Mouse (Mus musculus): Measurements from ENCODE around the gene Adamts2. TPM values are rescaled to one million over a fixed set of nuclear protein-coding genes. Genes with fewer than 3 reads are reported as not detected.

Gene Adamts2
- total RNA-seq (2017), result not detected in 2 replicates

DNA sequence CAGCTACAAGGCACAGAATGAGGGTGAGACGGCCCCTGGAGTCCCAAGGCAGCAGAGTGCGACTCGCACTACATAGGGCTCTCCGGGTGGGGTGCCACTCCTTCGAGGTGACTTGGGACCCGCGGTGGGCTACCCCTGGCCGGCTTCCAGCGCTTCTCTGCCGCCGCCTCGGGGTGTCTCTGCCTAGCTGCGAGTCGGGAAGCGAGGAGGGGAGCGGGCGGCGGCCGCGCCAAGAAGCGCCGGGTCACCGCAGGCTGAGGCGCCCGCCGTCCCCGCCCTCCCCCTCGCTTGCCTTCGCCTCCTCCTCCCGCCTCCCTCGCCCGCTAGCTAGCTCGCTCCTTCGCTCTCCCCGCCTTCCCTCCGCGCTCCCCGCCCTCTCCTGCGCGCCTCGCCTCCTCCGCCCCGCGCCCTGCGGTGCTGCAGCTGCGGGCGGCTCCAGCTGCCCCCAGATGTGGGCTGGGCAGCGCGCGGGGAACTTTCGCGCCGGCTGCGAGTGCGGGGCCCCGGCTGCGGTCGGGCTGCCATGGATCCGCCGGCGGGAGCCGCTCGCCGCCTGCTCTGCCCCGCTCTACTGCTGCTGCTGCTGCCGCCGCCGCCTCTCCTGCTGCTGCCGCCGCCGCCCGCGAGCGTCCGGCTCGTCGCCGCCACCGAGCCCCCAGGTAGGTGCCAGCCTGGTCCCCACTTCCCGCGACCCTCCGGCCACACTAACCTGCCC, at the start of gene Adamts2:
Gene Adamts2, plus strand, starts transcription at position 444 of the 715 bp plus-strand sequence.
- peak; percentile 78 for ATAC-seq (replicated peaks; ENCODE audit: low read depth, poor library complexity, severe bottlenecking)

- no peak for ATAC-seq (replicated peaks; ENCODE audit: low read depth, poor library complexity, severe bottlenecking)
Observed at GRCm38 (mm10) chr11:50557064-50557463, 44.8 kb upstream of the Adamts2 start.

DNA sequence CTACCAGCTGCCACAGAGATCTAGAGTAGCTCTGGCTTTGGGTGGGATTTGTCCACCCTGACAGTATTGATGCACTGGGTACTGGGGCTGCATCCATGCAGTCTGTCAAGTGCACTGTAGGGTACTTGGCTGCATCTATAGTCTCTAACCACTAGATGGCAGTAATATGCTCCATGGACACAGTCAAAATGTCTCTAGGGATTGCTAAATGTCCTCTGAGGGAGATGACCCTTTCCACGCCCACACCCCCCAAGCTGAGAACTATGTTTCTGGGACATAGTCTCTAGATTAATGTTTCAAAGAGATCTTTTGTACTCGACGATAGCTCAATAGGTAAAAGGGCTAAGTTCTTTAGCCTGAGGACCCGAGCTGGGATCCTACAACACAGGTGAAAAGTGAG, 42.8 kb upstream of the Adamts2 start:
- ATAC-seq (replicated peaks; ENCODE audit: low read depth, poor library complexity, severe bottlenecking), result peak; percentile 97

DNA sequence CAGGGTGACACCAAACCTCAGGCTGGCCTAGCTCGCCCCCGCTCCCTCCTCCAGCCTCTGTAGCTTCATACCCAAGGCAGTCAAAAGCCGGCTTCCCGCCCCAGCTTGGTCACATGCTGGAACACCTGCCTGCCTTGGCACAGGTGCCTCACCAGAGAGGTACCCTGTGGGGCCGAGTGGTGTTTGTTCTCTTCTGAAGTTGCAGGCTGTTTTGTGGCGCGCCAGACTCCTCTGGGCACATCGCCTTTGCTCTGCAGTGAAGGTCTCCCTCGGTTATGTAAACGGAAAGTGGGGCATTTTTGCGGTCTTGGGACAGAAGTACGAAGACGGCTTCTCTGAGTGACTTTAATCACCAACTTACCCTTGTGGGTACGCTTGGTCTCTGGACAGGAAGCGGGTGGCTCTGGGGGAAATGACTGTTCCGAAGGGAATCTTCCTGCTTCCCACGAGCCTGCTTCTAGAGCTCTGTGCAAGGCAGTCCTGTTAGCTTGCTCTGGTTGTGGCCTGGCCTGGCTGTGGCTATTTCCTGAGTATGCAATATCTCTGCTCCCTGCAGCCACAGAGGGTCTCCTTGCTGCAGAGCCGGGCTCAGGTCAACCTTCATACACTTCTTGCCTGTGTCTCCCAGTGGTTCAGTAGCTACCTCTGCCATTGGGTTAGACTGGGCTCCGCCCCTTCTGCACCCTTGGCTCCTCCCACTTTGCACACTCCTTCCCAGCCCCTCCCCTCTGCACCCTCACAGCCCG, 36.2 kb upstream of the Adamts2 start:
- ATAC-seq (replicated peaks; ENCODE audit: low read depth, poor library complexity, severe bottlenecking), result peak; percentile 89

DNA sequence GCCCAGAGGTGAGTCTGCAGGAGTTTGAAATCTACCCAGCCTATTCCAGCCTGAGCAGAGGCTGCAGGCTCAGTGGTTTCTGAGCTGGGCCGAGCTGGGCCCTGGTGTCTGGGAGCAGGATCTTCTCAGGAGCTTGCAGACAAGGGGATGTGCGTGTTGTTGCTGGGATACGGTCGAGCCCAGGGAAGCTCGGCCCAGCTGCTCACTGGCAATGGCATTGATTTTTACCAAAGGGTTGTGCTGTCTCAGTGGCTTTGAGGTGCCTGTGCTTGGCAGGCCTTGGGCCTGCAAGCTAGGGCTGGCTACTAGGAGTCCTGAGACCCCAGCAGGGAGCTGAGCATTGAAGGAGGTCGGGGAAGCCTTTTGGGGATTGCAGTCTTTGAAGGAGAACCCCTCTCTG, 30.4 kb upstream of the Adamts2 start:
- no peak for ATAC-seq (replicated peaks; ENCODE audit: low read depth, poor library complexity, severe bottlenecking)

DNA sequence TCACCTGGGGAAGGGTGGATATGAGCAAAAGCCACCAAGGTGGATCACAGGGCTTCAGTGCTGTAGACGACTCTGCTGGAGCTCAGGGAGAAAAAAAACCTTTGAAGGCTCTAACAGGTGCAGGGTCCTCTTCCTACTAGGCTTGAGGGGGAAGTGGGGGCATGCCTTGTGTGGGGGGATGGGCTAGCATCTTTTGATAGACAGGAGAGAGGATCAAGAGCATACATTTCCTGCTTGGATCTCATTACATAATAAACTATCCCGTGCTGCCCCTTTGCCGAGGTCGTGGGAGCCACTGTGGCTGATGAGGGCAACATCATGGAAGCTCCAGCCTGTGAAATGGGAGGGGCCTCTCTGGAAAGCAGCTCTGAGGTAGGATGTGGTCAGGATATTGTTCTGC, 25.4 kb upstream of the Adamts2 start:
- ATAC-seq (replicated peaks; ENCODE audit: low read depth, poor library complexity, severe bottlenecking), result no peak

DNA sequence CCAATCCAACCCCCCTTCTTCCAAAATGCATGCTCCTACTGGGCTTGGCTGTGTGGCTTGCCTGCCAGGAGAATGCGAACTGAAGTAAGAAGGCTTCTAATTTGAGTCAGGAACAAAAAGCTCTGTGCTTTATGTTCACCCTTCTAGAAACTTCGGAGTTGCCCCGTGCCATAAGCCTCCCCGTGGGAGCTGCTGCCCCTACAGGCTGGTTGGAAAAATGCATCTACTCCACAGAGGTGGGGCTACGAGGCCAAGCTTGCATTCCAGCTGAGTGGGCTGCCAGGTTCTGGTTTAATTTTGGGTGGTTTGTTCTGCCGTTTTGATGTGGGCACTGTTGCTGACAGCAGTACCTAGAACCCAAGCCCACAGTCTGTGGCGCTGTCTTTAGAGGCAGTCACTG, 14.9 kb upstream of the Adamts2 start:
- ATAC-seq (replicated peaks; ENCODE audit: low read depth, poor library complexity, severe bottlenecking), result peak; percentile 88

- ATAC-seq (replicated peaks; ENCODE audit: low read depth, poor library complexity, severe bottlenecking), result peak; percentile 71
Observed at GRCm38 (mm10) chr11:50587787-50588186, 14.1 kb upstream of the Adamts2 start.

DNA sequence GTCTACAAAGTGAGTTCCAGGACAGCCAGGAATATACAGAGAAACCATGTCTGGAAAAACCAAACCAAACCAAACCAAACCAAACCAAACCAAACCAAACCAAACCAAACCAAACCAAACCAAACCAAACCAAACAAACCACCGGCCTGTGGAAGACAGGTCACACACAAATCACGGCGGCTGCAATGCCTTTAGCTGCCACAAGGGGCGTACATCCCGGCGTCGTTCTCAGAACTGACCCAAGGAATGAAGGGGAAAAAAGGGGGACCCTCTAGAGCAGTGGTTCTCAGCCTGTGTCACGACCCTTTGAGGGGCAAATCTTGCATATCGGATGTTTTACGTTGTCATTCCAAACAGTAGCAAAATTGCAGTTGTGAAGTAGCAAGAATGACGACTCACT, 12.8 kb upstream of the Adamts2 start:
- 0 out of 2 replicates have a peak, but pooled peaks have one; percentile 48 for ATAC-seq (replicated peaks; ENCODE audit: low read depth, poor library complexity, severe bottlenecking)

- ATAC-seq (replicated peaks; ENCODE audit: low read depth, poor library complexity, severe bottlenecking), result no peak
Observed at GRCm38 (mm10) chr11:50591053-50591452, 10.8 kb upstream of the Adamts2 start.

GRCm38 (mm10) chr11:50592892-50593553, 8.9 kb upstream of the Adamts2 start:
- no peak for ATAC-seq (replicated peaks; ENCODE audit: low read depth, poor library complexity, severe bottlenecking)

DNA sequence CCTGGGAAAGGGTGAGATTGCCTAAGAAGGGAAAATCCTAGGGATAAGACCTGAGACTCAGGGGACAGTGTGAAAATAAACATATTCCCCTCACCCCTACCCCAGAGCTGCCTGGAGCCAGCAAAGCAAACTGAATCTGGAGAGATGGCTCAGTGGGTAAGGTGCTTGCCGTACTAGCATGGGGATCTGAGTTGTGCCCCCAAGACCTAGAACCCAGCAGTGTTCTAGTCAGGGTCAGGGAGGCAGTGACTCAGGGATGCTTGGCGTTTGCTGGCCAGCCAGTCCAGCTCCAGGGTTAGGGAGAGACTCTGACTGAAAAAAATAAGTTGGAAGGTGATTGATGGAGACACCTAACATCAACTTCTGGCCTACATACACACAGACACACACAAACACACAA, 5.3 kb upstream of the Adamts2 start:
- ATAC-seq (replicated peaks; ENCODE audit: low read depth, poor library complexity, severe bottlenecking), result no peak

- no peak for ATAC-seq (replicated peaks; ENCODE audit: low read depth, poor library complexity, severe bottlenecking)
Observed at GRCm38 (mm10) chr11:50599156-50599555, 2.7 kb upstream of the Adamts2 start.

- ATAC-seq (replicated peaks; ENCODE audit: low read depth, poor library complexity, severe bottlenecking), result no peak
Observed at GRCm38 (mm10) chr11:50602356-50603081, 635 bp downstream of the Adamts2 start.

GRCm38 (mm10) chr11:50603082-50603910, 1.4 kb downstream of the Adamts2 start:
- peak; percentile 50 for ATAC-seq (replicated peaks; ENCODE audit: low read depth, poor library complexity, severe bottlenecking)

- no peak for ATAC-seq (replicated peaks; ENCODE audit: low read depth, poor library complexity, severe bottlenecking)
Observed at GRCm38 (mm10) chr11:50604371-50604770, 2.5 kb downstream of the Adamts2 start.

GRCm38 (mm10) chr11:50611181-50611580, 9.3 kb downstream of the Adamts2 start:
- no peak for ATAC-seq (replicated peaks; ENCODE audit: low read depth, poor library complexity, severe bottlenecking)

- ATAC-seq (replicated peaks; ENCODE audit: low read depth, poor library complexity, severe bottlenecking), result no peak
Observed at GRCm38 (mm10) chr11:50617015-50617543, 15.2 kb downstream of the Adamts2 start.

GRCm38 (mm10) chr11:50620926-50621325, 19.0 kb downstream of the Adamts2 start:
- ATAC-seq (replicated peaks; ENCODE audit: low read depth, poor library complexity, severe bottlenecking), result no peak

All from common myeloid progenitor, adult 5-6 weeks (primary cell).